Mouse (Mus musculus): Measurements from ENCODE around the gene Mad1l1. TPM values are rescaled to one million over a fixed set of nuclear protein-coding genes. Genes with fewer than 3 reads are reported as not detected.

Mad1l1 gene
- total RNA-seq, 2 experiments from 2014 or later: 18.2 to 18.8 TPM

GRCm38 (mm10) chr5:140064521-140064920 is 256.8 kb downstream of the Mad1l1 start:
- no peak for DNase-seq (ENCODE audit: low spot score in 2 of 2)

- DNase-seq (ENCODE audit: low spot score in 2 of 2): no peak
These were observed 258.5 kb downstream of the Mad1l1 start for GRCm38 (mm10) chr5:140062828-140063227.

GRCm38 (mm10) chr5:140062316-140062715 is 259.0 kb downstream of the Mad1l1 start:
- DNase-seq (ENCODE audit: low spot score in 2 of 2): no peak

GRCm38 (mm10) chr5:140061296-140061879 is 260.0 kb downstream of the Mad1l1 start:
- DNase-seq (ENCODE audit: low spot score in 2 of 2): peak; percentile 57 to 86

- DNase-seq (ENCODE audit: low spot score in 2 of 2): no peak
These were observed 265.1 kb downstream of the Mad1l1 start for GRCm38 (mm10) chr5:140056291-140056690.

GRCm38 (mm10) chr5:140055431-140055830 is 265.9 kb downstream of the Mad1l1 start:
- no peak for DNase-seq (ENCODE audit: low spot score in 2 of 2)

GRCm38 (mm10) chr5:140053626-140054025 is 267.7 kb downstream of the Mad1l1 start:
- DNase-seq (ENCODE audit: low spot score in 2 of 2): no peak

- no peak for DNase-seq (ENCODE audit: low spot score in 2 of 2)
These were observed 268.9 kb downstream of the Mad1l1 start for GRCm38 (mm10) chr5:140052405-140052804.

GRCm38 (mm10) chr5:140045453-140045852 is 275.9 kb downstream of the Mad1l1 start:
- DNase-seq (ENCODE audit: low spot score in 2 of 2): no peak

GRCm38 (mm10) chr5:140043002-140043401 is 278.4 kb downstream of the Mad1l1 start:
- DNase-seq (ENCODE audit: low spot score in 2 of 2): no peak

- DNase-seq (ENCODE audit: low spot score in 2 of 2): no peak
These were observed 279.2 kb downstream of the Mad1l1 start for GRCm38 (mm10) chr5:140042002-140042611.

- DNase-seq (ENCODE audit: low spot score in 2 of 2): no peak
These were observed 280.3 kb downstream of the Mad1l1 start for GRCm38 (mm10) chr5:140041055-140041454.

GRCm38 (mm10) chr5:140037587-140038233 is 283.6 kb downstream of the Mad1l1 start:
- no peak for DNase-seq (ENCODE audit: low spot score in 2 of 2)

GRCm38 (mm10) chr5:140035641-140036040 is 285.7 kb downstream of the Mad1l1 start:
- DNase-seq (ENCODE audit: low spot score in 2 of 2): no peak

- no peak for DNase-seq (ENCODE audit: low spot score in 2 of 2)
These were observed 286.4 kb downstream of the Mad1l1 start for GRCm38 (mm10) chr5:140035025-140035330.

- DNase-seq (ENCODE audit: low spot score in 2 of 2): no peak
These were observed 286.9 kb downstream of the Mad1l1 start for GRCm38 (mm10) chr5:140034300-140035024.

GRCm38 (mm10) chr5:140026366-140026765 is 295.0 kb downstream of the Mad1l1 start:
- no peak for DNase-seq (ENCODE audit: low spot score in 2 of 2)

GRCm38 (mm10) chr5:140025301-140025700 is 296.1 kb downstream of the Mad1l1 start:
- DNase-seq (ENCODE audit: low spot score in 2 of 2): no peak

GRCm38 (mm10) chr5:140023941-140024500 is 297.3 kb downstream of the Mad1l1 start:
- DNase-seq (ENCODE audit: low spot score in 2 of 2): peak; percentile 43 to 65

GRCm38 (mm10) chr5:140022861-140023260 is 298.5 kb downstream of the Mad1l1 start:
- DNase-seq (ENCODE audit: low spot score in 2 of 2): no peak

GRCm38 (mm10) chr5:140021755-140022154 is 299.6 kb downstream of the Mad1l1 start:
- peak; percentile 39 to 41 for DNase-seq (ENCODE audit: low spot score in 2 of 2)

GRCm38 (mm10) chr5:140019616-140020015 is 301.7 kb downstream of the Mad1l1 start:
- DNase-seq (ENCODE audit: low spot score in 2 of 2): no peak

All from layer of hippocampus, postnatal 14 days (tissue).